Mouse (Mus musculus) central nervous system, embryonic 14 days (tissue): ENCODE results near the gene Dnaja2. TPM values are rescaled to one million over a fixed set of nuclear protein-coding genes. Genes with fewer than 3 reads are reported as not detected.

ENCODE experiments used
- polyA plus RNA-seq: library from polyadenylated mRNA; depleted of rRNA; stranded (reverse); fragments of >200 nt; gene quantifications from 2 replicates; pipeline ENCODE4 v1.2.3, GENCODE M21; 2012; rRNA removed

Dnaja2 gene
- polyA plus RNA-seq, result 81.2 and 82.3 TPM in 2 replicates

GRCm38 (mm10) chr8:85555181-85556145, at the start of gene Dnaja2:
Gene Dnaja2, minus strand, starts transcription at chr8:85555344.

GRCm38 (mm10) chr8:85492125-85492875, 62.8 kb downstream of the Dnaja2 start, which contains the start of gene Gpt2:
Gene Gpt2, plus strand, starts transcription at chr8:85492576.

Other genes with a start within 250 kb of the Dnaja2 start
- 0.33 and 0.49 TPM in 2 replicates for gene Mylk3, start 169.0 kb downstream of the Dnaja2 start, polyA plus RNA-seq
- gene 4921524J17Rik, start 122.5 kb downstream of the Dnaja2 start, polyA plus RNA-seq, result 21.8 and 28.0 TPM in 2 replicates
- 27.4 and 28.0 TPM in 2 replicates for gene Gpt2, start 62.8 kb downstream of the Dnaja2 start, polyA plus RNA-seq
- gene Neto2, start 145.6 kb upstream of the Dnaja2 start, polyA plus RNA-seq, result 31.9 and 39.9 TPM in 2 replicates